Mouse (Mus musculus) kidney, postnatal 0 days (tissue): ENCODE measurements around the gene Chrd. TPM values are rescaled to one million over a fixed set of nuclear protein-coding genes. Genes with fewer than 3 reads are reported as not detected.
A peak's percentile ranks its signal among the peaks of the same experiment; 100 is the strongest.

Experiments
- ATAC-seq: fragments of 200-750 bp; cut with Nextera tagmentation; replicated peaks from 2 replicates; pipeline ENCODE4 v1.8.0; 2017; ENCODE audit warnings: low read depth, moderate number of reproducible peaks, moderate TSS enrichment, moderate library complexity; ENCODE audit not compliant: low FRiP score
- DNase-seq: peaks from one replicate; pipeline ENCODE4 v3.0.0-alpha.2; 2016; ENCODE audit warnings: low spot score
- H3K27ac ChIP-seq: fragments of 300-500 bp; sonication (generic); 2 replicates; pipeline ENCODE4 v1.5.1; 2014; ENCODE audit warnings: mild to moderate bottlenecking
- H3K27me3 ChIP-seq: fragments of 300-500 bp; sonication (generic); 2 replicates; pipeline ENCODE4 v1.6.1; 2014; ENCODE audit warnings: low read length, mixed read lengths; ENCODE audit not compliant: insufficient read depth
- H3K36me3 ChIP-seq: fragments of 300-500 bp; sonication (generic); 2 replicates; pipeline ENCODE4 v1.6.1; 2014; ENCODE audit warnings: low read length, mixed read lengths; ENCODE audit not compliant: insufficient read depth
- H3K4me1 ChIP-seq: fragments of 300-500 bp; sonication (generic); replicated peaks from 2 replicates; pipeline ENCODE4 v1.6.1; 2014; ENCODE audit warnings: antibody characterized with exemption, low read length, mixed read lengths; ENCODE audit not compliant: insufficient read depth
- H3K4me2 ChIP-seq: fragments of 300-500 bp; sonication (generic); 2 replicates; pipeline ENCODE4 v1.6.1; 2014; ENCODE audit warnings: mild to moderate bottlenecking, low read length, moderate library complexity, mixed read lengths
- H3K4me3 ChIP-seq: fragments of 300-500 bp; sonication (generic); replicated peaks from 2 replicates; pipeline ENCODE4 v1.5.1; 2014; ENCODE audit warnings: low read depth, low read length
- H3K9ac ChIP-seq: fragments of 300-500 bp; sonication (generic); 2 replicates; pipeline ENCODE4 v1.6.1; 2014; ENCODE audit warnings: low read depth, low read length
- H3K9me3 ChIP-seq: fragments of 300-500 bp; sonication (generic); replicated peaks from 2 replicates; pipeline ENCODE4 v1.6.1; 2016; ENCODE audit warnings: low read length, inconsistent platforms, mixed read lengths
- CTCF ChIP-seq: IDR thresholded peaks from 2 replicates; pipeline ENCODE4 v1.5.1; 2016; ENCODE audit warnings: antibody characterized with exemption, low read depth, mild to moderate bottlenecking, moderate library complexity
- WGBS: fragments of 180-500 bp; shearing (Covaris S2); extraction: QIAGEN DNeasy Blood & Tissue Kit; methylation state at CpG from one replicate; pipeline ENCODE4 v1.1.7; 2014; 5-methylcytosine and 5-hydroxymethylcytosine counted together
- polyA plus RNA-seq: library from polyadenylated mRNA; unstranded; fragments of >200 nt; fragmentation: Nextera tagmentation; extraction: Ambion mirVana; gene quantifications from 2 replicates; pipeline ENCODE4 v1.2.1, GENCODE M21; 2015

Chrd gene
- polyA plus RNA-seq, 1 experiment from 2014 or later = 2.9 TPM

GRCm38 (mm10) chr16:20702522-20702893 lies 30.4 kb upstream of the Chrd start:
- TF ChIP-seq CTCF = peak; percentile 82
- WGBS = 12% methylated on average over 8 of the region's 8 CpGs
- H3K36me3 ChIP-seq = no peaks in the 10 kb centered on the region; the same call in 1 of the 2 replicates
- H3K27me3 ChIP-seq = no peaks in the 10 kb centered on the region
- DNase-seq = peak; percentile 92
- H3K27ac ChIP-seq = peak overlapping the region; percentile 62
- no peaks in the 10 kb centered on the region for H3K9me3 ChIP-seq
- peak; percentile 84 for ATAC-seq
- H3K4me3 ChIP-seq = no peak overlapping the region
- H3K9ac ChIP-seq = no peak overlapping the region; the same call in 1 of the 2 replicates
- peaks cover 7% of the 10 kb centered on the region; the same call in 1 of the 2 replicates for H3K4me1 ChIP-seq
- H3K4me2 ChIP-seq = no peak overlapping the region

- Histone ChIP-seq H3K4me3 (no peak overlapping the region), H3K4me1 (peaks cover 7% of the 10 kb centered on the region; the same call in 1 of the 2 replicates), H3K27me3 (no peaks in the 10 kb centered on the region), H3K4me2 (no peak overlapping the region), H3K9me3 (no peaks in the 10 kb centered on the region), H3K36me3 (peaks cover 4% of the 10 kb centered on the region; the same call in 1 of the 2 replicates), H3K27ac (no peak overlapping the region), H3K9ac (no peak overlapping the region)
- 92% methylated on average over 10 of the region's 10 CpGs for WGBS
- no peak for TF ChIP-seq CTCF
- ATAC-seq (no peak), DNase-seq (no peak)
Observed at GRCm38 (mm10) chr16:20703071-20703470, 29.9 kb upstream of the Chrd start.

GRCm38 (mm10) chr16:20703699-20704400 lies 29.1 kb upstream of the Chrd start:
- H3K4me2 ChIP-seq = no peak overlapping the region
- WGBS = 84% methylated on average over 6 of the region's 6 CpGs

GRCm38 (mm10) chr16:20705786-20706185 lies 27.1 kb upstream of the Chrd start:
- Histone ChIP-seq H3K9ac (no peak overlapping the region), H3K27ac (no peak overlapping the region), H3K4me3 (no peak overlapping the region), H3K36me3 (peaks cover 8% of the 10 kb centered on the region; the same call in 1 of the 2 replicates), H3K27me3 (no peaks in the 10 kb centered on the region), H3K4me2 (no peak overlapping the region), H3K9me3 (no peaks in the 10 kb centered on the region), H3K4me1 (peaks cover 7% of the 10 kb centered on the region; the same call in 1 of the 2 replicates)
- DNase-seq = no peak
- no peak for ATAC-seq
- 83% methylated on average over 3 of the region's 3 CpGs for WGBS
- no peak for TF ChIP-seq CTCF

More at GRCm38 (mm10) chr16:20703699-20704400, 29.1 kb upstream of the Chrd start:
- no peak for TF ChIP-seq CTCF
- Histone ChIP-seq H3K4me3 (no peak overlapping the region), H3K36me3 (peaks cover 4% of the 10 kb centered on the region; the same call in 1 of the 2 replicates), H3K4me1 (peaks cover 7% of the 10 kb centered on the region; the same call in 1 of the 2 replicates), H3K9me3 (no peaks in the 10 kb centered on the region), H3K27me3 (no peaks in the 10 kb centered on the region), H3K9ac (no peak overlapping the region), H3K27ac (no peak overlapping the region)
- DNase-seq (no peak), ATAC-seq (no peak)

GRCm38 (mm10) chr16:20706407-20707055 lies 26.4 kb upstream of the Chrd start:
- H3K4me1 ChIP-seq = peaks cover 7% of the 10 kb centered on the region; the same call in 1 of the 2 replicates
- H3K4me2 ChIP-seq = no peak overlapping the region
- peaks cover 9% of the 10 kb centered on the region; the same call in 1 of the 2 replicates for H3K36me3 ChIP-seq
- no peak for TF ChIP-seq CTCF
- no peak overlapping the region for H3K9ac ChIP-seq
- H3K27me3 ChIP-seq = no peaks in the 10 kb centered on the region
- no peak overlapping the region for H3K4me3 ChIP-seq
- ATAC-seq (no peak), DNase-seq (no peak)
- WGBS = 86% methylated on average over 2 of the region's 2 CpGs
- no peak overlapping the region for H3K27ac ChIP-seq
- H3K9me3 ChIP-seq = no peaks in the 10 kb centered on the region

GRCm38 (mm10) chr16:20708220-20708938 lies 24.5 kb upstream of the Chrd start:
- Histone ChIP-seq H3K9me3 (no peaks in the 10 kb centered on the region), H3K27ac (no peak overlapping the region), H3K36me3 (peaks cover 17% of the 10 kb centered on the region; the same call in 1 of the 2 replicates), H3K4me1 (no peaks in the 10 kb centered on the region), H3K4me2 (no peak overlapping the region), H3K4me3 (no peak overlapping the region), H3K27me3 (no peaks in the 10 kb centered on the region), H3K9ac (no peak overlapping the region)
- TF ChIP-seq CTCF = no peak
- WGBS = 93% methylated on average over 21 of the region's 21 CpGs
- no peak for ATAC-seq
- no peak for DNase-seq
